Mouse (Mus musculus) spleen, adult 2 months (tissue): ENCODE data around the gene Xrcc6.
A peak's percentile ranks its signal among the peaks of the same experiment; 100 is the strongest.

Experiments
- CTCF ChIP-seq: fragments of 200-500 bp; IDR thresholded peaks from 2 replicates; pipeline ENCODE4 v1.5.1; 2011; ENCODE audit warnings: mild to moderate bottlenecking, inconsistent platforms; ENCODE audit not compliant: insufficient read depth, insufficient read length, insufficient replicate concordance; ENCODE audit errors: extremely low read depth
- POLR2A ChIP-seq: fragments of 200-500 bp; IDR thresholded peaks from 2 replicates; pipeline ENCODE4 v1.6.1; 2011; ENCODE audit warnings: low read depth, low read length, inconsistent platforms

DNA sequence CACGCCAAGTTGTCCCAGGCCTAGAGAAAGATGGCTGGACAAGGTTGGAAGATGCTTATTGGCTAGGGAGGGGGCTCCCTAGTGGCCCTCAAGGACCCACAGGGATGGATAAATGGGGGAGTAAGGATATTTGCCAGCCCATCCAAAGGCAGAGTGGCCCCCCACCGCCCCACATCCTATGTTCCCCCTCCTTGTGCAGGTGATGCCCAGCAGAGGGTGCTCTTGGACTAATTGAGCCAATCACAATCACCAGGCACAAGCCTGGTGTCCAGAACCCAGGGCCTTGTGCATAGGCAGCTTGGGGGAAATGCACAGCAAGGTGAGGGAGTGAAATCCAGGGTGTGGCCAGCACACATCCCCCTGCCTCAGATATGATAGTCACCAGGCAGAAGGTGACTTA lies 49.4 kb upstream of the Xrcc6 start:
- TF ChIP-seq CTCF (peak; percentile 76; the same call in 1 of the 2 replicates), POLR2A (no peak)
